Mouse (Mus musculus) bone marrow, adult 2 months (tissue): ENCODE measurements at regions not wholly inside any gene's neighbourhood (a gene's known extent, or its start where the extent isn't known, plus 50 kb on each side); places are given as distances from the start of the nearest gene placed in this dataset.

ENCODE experiments used
- CTCF ChIP-seq: fragments of 200-500 bp; IDR thresholded peaks from 2 replicates; pipeline ENCODE4 v1.5.1; 2011; ENCODE audit warnings: low read length, control low read depth; ENCODE audit not compliant: control insufficient read depth, insufficient read depth
- POLR2A ChIP-seq: fragments of 200-500 bp; IDR thresholded peaks from 2 replicates; pipeline ENCODE4 v1.6.1; 2011; ENCODE audit warnings: low read depth, mild to moderate bottlenecking, control low read depth, low read length, borderline replicate concordance; ENCODE audit not compliant: control insufficient read depth

GRCm38 (mm10) chr10:45811882-45812281 is 234.3 kb downstream of the Hace1 start:
- TF ChIP-seq CTCF (peak; percentile 41; the same call in 1 of the 2 replicates), POLR2A (no peak)
